8 mouse cellular contexts compared by ENCODE assay signal in the genomic region with DNA sequence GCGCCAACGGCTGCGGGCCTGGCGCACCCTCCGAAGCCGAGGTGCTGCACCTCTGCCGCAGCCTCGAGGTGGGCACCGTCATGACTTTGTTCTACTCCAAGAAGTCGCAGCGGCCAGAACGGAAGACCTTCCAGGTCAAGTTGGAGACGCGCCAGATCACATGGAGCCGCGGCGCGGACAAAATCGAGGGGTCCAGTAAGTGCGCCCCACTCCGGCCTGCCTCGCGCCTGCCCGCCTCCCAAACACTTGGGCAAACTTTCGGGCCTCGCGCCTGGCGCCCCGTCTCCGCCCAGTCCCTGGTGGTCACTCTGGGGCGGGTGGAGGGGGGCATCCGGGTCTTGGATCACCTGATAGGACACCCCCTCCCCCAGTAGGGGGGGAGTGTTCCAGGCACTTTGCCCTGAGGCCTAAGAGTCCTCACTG. TPM values are rescaled to one million over a fixed set of nuclear protein-coding genes. Genes with fewer than 3 reads are reported as not detected.
DNase-seq lines count a peak whose midpoint lies in the region.

No protein-coding gene starts in this region.

- H3K27me3 ChIP-seq in hindbrain, embryonic 10.5 days (ENCODE audit: insufficient read depth, poor library complexity, severe bottlenecking), result peaks cover 4% of the 10 kb centered on the region; the same call in 1 of the 2 replicates

- H3K9me3 ChIP-seq in hindbrain, embryonic 10.5 days, result no peaks in the 10 kb centered on the region

- H3K36me3 ChIP-seq in hindbrain, embryonic 10.5 days, result peaks cover 34% of the 10 kb centered on the region

- H3K4me1 ChIP-seq in hindbrain, embryonic 10.5 days (replicated peaks), result peaks cover 57% of the 10 kb centered on the region

- WGBS in hindbrain, embryonic 10.5 days, result under 1% methylated on average over 32 of the region's 32 CpGs

- peak overlapping the region; percentile 91 for H3K4me3 ChIP-seq in hindbrain, embryonic 10.5 days

- peak; percentile 62 for DNase-seq in MN1 (ENCODE audit: low spot score)
- DNase-seq in cerebellum, adult 11 months, result peak; percentile 70
- peak; percentile 60 to 62 for DNase-seq in frontal cortex, postnatal 14 days (ENCODE audit: low spot score in 2 of 2)
- peak; percentile 76 for DNase-seq in hindbrain, embryonic 10.5 days (ENCODE audit: low spot score)
- peak; percentile 67 to 68 for DNase-seq in layer of hippocampus, postnatal 14 days (ENCODE audit: low spot score in 2 of 2)
- DNase-seq in lung, postnatal 10 days, result peak; percentile 90
- DNase-seq in right cerebral cortex, postnatal 10 days (ENCODE audit: low spot score in 2 of 2), result peak; percentile 80 to 81
- no peak for DNase-seq in thymus, postnatal 25 days

- peak overlapping the region; percentile 100 for H3K27ac ChIP-seq in hindbrain, embryonic 10.5 days

RNA-seq across cellular contexts. Expression of a gene that starts 0.8 kb away (rescaled TPM):
- 65.1 and 78.0 TPM in 2 replicates for polyA plus RNA-seq in hindbrain, embryonic 10.5 days (2016; fragmentation: Nextera tagmentation; extraction: Ambion mirVana)
- total RNA-seq in layer of hippocampus, postnatal 14 days (2021), result 100 to 1,000 TPM; 109 to 114 TPM
